Mouse (Mus musculus) cerebellum, adult 8-10 months (tissue): ENCODE results near the gene Sco1.

Experiments
- DNase-seq: peaks from one replicate; pipeline ENCODE4 v3.0.0; 2022

The Sco1 gene

GRCm38 (mm10) chr11:67044959-67045358, 7.5 kb upstream of the Sco1 start:
- DNase-seq = no peak

- no peak for DNase-seq
These were observed 5.3 kb upstream of the Sco1 start for GRCm38 (mm10) chr11:67047199-67047598.

- no peak for DNase-seq
These were observed 4.0 kb upstream of the Sco1 start for GRCm38 (mm10) chr11:67048496-67048895.

GRCm38 (mm10) chr11:67049256-67049655, 3.2 kb upstream of the Sco1 start:
- no peak for DNase-seq

- DNase-seq = no peak
These were observed 672 bp upstream of the Sco1 start for GRCm38 (mm10) chr11:67051676-67052320.

GRCm38 (mm10) chr11:67054754-67055365, 2.4 kb downstream of the Sco1 start:
- DNase-seq = no peak

- DNase-seq = no peak
These were observed 8.8 kb downstream of the Sco1 start for GRCm38 (mm10) chr11:67061311-67061710.

- DNase-seq = no peak
These were observed 10.3 kb downstream of the Sco1 start for GRCm38 (mm10) chr11:67062726-67063125.

- no peak for DNase-seq
These were observed 15.3 kb downstream of the Sco1 start for GRCm38 (mm10) chr11:67067741-67068140.

GRCm38 (mm10) chr11:67072615-67073130, 20.2 kb downstream of the Sco1 start:
- DNase-seq = no peak

GRCm38 (mm10) chr11:67075036-67075435, 22.6 kb downstream of the Sco1 start:
- no peak for DNase-seq

- no peak for DNase-seq
These were observed 24.3 kb downstream of the Sco1 start for GRCm38 (mm10) chr11:67076781-67077180.

GRCm38 (mm10) chr11:67077435-67077834, 25.0 kb downstream of the Sco1 start:
- DNase-seq = no peak

- DNase-seq = no peak
These were observed 25.5 kb downstream of the Sco1 start, which contains the start of gene Myh3 for GRCm38 (mm10) chr11:67078000-67078399. Myh3 (plus strand) TSS chr11:67078300.

GRCm38 (mm10) chr11:67078888-67079287, 26.4 kb downstream of the Sco1 start:
- DNase-seq = no peak

- DNase-seq = no peak
These were observed 27.3 kb downstream of the Sco1 start for GRCm38 (mm10) chr11:67079740-67080139.

- DNase-seq = peak; percentile 63
These were observed 27.7 kb downstream of the Sco1 start for GRCm38 (mm10) chr11:67080168-67080567.

- no peak for DNase-seq
These were observed 28.7 kb downstream of the Sco1 start for GRCm38 (mm10) chr11:67081125-67081649.

GRCm38 (mm10) chr11:67082188-67082587, 29.7 kb downstream of the Sco1 start:
- DNase-seq = no peak

GRCm38 (mm10) chr11:67082793-67083192, 30.3 kb downstream of the Sco1 start:
- DNase-seq = no peak

GRCm38 (mm10) chr11:67083239-67083638, 30.8 kb downstream of the Sco1 start:
- DNase-seq = no peak

GRCm38 (mm10) chr11:67083712-67084340, 31.4 kb downstream of the Sco1 start:
- no peak for DNase-seq

GRCm38 (mm10) chr11:67085489-67085888, 33.0 kb downstream of the Sco1 start:
- DNase-seq = peak; percentile 66
